Mouse (Mus musculus) ES-Bruce4 (cell line): ENCODE results near the gene Ndufb10.

Experiments
- CTCF ChIP-seq: IDR thresholded peaks from one replicate; pipeline ENCODE4 v1.8.1; 2011; ENCODE audit warnings: low read depth, low read length
- POLR2A ChIP-seq: IDR thresholded peaks from one replicate; pipeline ENCODE4 v1.8.1; 2011; ENCODE audit warnings: low read length; ENCODE audit not compliant: insufficient read depth

DNA sequence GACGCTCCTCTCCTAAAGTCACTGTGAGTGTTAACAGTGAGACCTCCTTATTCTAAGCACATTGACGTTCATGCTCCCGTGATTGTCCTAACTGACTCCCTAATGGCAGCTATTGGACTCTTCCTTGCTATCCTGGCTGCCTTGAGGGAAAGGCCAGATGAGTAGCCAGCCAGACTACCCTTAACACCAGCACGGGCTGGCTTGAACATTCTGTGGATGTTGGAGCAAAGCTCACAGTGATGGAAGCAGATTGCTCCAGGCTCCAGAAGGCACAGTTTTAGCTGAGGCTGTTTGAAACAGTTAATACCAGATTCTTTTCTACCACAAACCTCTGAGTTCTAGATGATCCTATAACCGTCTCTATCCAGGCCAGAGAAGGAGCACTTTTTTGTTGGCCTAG is 19.6 kb upstream of the Ndufb10 start:
- TF ChIP-seq POLR2A (no peak), CTCF (no peak)
